In the genomic region with DNA sequence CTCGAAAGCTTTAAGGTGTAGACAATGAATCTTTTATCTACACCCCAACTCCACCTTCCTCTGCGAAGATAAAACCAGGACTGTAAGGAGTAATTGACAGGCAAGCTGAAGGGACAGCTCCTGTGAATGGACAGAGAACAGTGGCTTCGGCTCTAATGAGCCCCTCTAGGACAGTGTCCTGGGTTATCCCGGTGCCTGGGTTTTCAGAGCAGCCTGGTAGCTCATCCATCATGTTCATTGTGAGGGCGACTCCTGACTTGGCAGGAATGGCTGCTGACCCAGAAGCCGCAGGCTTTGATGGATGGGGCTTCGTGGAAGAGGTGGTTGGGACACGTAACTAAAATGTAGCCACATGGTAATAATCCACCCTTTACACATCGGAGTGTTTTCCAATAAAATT, we compare ENCODE assay signal across 29 mouse cellular contexts. TPM values are rescaled to one million over a fixed set of nuclear protein-coding genes. Genes with fewer than 3 reads are reported as not detected.
A peak's percentile ranks its signal among the peaks of the same experiment; 100 is the strongest.
DNase-seq lines count a peak whose midpoint lies in the region; ATAC-seq lines count a peak whose summit lies in the region.
"Had no signal": no experiment of that assay in that cellular context is flagged by ENCODE, and none has a peak within 500 bp of the region (broad histone marks: within the 10 kb centered on the region; RNA-seq: fewer than 3 reads in every experiment).

No protein-coding gene starts in this region.

- no peaks in the 10 kb centered on the region for H3K27me3 ChIP-seq in hindbrain, embryonic 11.5 days (ENCODE audit: control insufficient read depth, insufficient read depth, low read length)
- no peaks in the 10 kb centered on the region for H3K27me3 ChIP-seq in hindbrain, embryonic 16.5 days (replicated peaks; ENCODE audit: control insufficient read depth, insufficient read depth, low read length)
- H3K27me3 ChIP-seq in hindbrain, embryonic 12.5 days, result no peaks in the 10 kb centered on the region
- H3K27me3 ChIP-seq in neural tube, embryonic 11.5 days (ENCODE audit: control insufficient read depth, insufficient read depth, low read length), result no peaks in the 10 kb centered on the region
- no peaks in the 10 kb centered on the region for H3K27me3 ChIP-seq in midbrain, embryonic 13.5 days
- H3K27me3 ChIP-seq: CH12.LX; forebrain, embryonic 13.5 days; heart, embryonic 15.5 days; hindbrain, embryonic 15.5 days had no signal

- no peaks in the 10 kb centered on the region for H3K9me3 ChIP-seq in hindbrain, embryonic 11.5 days (ENCODE audit: control insufficient read depth, low read length)
- H3K9me3 ChIP-seq in hindbrain, embryonic 16.5 days (ENCODE audit: control insufficient read depth, low read length), result no peaks in the 10 kb centered on the region
- no peaks in the 10 kb centered on the region for H3K9me3 ChIP-seq in hindbrain, embryonic 12.5 days (replicated peaks)
- no peaks in the 10 kb centered on the region for H3K9me3 ChIP-seq in neural tube, embryonic 11.5 days (ENCODE audit: control insufficient read depth, low read length)
- no peaks in the 10 kb centered on the region for H3K9me3 ChIP-seq in midbrain, embryonic 13.5 days
- H3K9me3 ChIP-seq: forebrain, embryonic 10.5 days; forebrain, embryonic 13.5 days; G1E; heart, embryonic 12.5 days; heart, embryonic 15.5 days; hindbrain, embryonic 15.5 days had no signal

- 36% methylated on average over 9 of the region's 9 CpGs for WGBS in hindbrain, embryonic 11.5 days
- 40% methylated on average over 9 of the region's 9 CpGs for WGBS in hindbrain, embryonic 16.5 days
- WGBS in hindbrain, embryonic 12.5 days, result 40% methylated on average over 9 of the region's 9 CpGs
- WGBS in neural tube, embryonic 11.5 days, result 19% methylated on average over 9 of the region's 9 CpGs
- 83% methylated on average over 9 of the region's 9 CpGs for WGBS in midbrain, embryonic 13.5 days

- peak; percentile 70; the same call in 1 of the 2 replicates for ATAC-seq in hindbrain, embryonic 11.5 days (ENCODE audit: low FRiP score)
- ATAC-seq in hindbrain, embryonic 16.5 days, result no peak
- ATAC-seq in hindbrain, embryonic 12.5 days (ENCODE audit: low FRiP score), result peak; percentile 61; the same call in 1 of the 2 replicates
- peak; percentile 46; the same call in 1 of the 2 replicates for ATAC-seq in neural tube, embryonic 11.5 days (ENCODE audit: insufficient read depth, low FRiP score, low TSS enrichment)
- no peak for ATAC-seq in midbrain, embryonic 13.5 days
- ATAC-seq: forebrain, embryonic 13.5 days; forebrain, embryonic 16.5 days; inflammation-experienced regulatory T-cells, adult 6 months; intestine, embryonic 16.5 days had no signal

- peak overlapping the region; percentile 71 for H3K27ac ChIP-seq in hindbrain, embryonic 11.5 days (ENCODE audit: low read depth, low read length)
- H3K27ac ChIP-seq in hindbrain, embryonic 16.5 days (ENCODE audit: low read depth, low read length), result no peak overlapping the region
- peak overlapping the region; percentile 60; the same call in 1 of the 2 replicates for H3K27ac ChIP-seq in hindbrain, embryonic 12.5 days
- no peak overlapping the region for H3K27ac ChIP-seq in neural tube, embryonic 11.5 days (ENCODE audit: low read depth, low read length)
- no peak overlapping the region for H3K27ac ChIP-seq in midbrain, embryonic 13.5 days
- H3K27ac ChIP-seq: forebrain, embryonic 10.5 days; forebrain, embryonic 13.5 days; heart, embryonic 15.5 days; hindbrain, embryonic 15.5 days had no signal

- no peaks in the 10 kb centered on the region for H3K36me3 ChIP-seq in hindbrain, embryonic 11.5 days (ENCODE audit: control insufficient read depth, insufficient read depth, low read length)
- H3K36me3 ChIP-seq in hindbrain, embryonic 16.5 days (ENCODE audit: control insufficient read depth, insufficient read depth, low read length), result no peaks in the 10 kb centered on the region
- no peaks in the 10 kb centered on the region for H3K36me3 ChIP-seq in hindbrain, embryonic 12.5 days
- H3K36me3 ChIP-seq in neural tube, embryonic 11.5 days (ENCODE audit: control insufficient read depth, insufficient read depth, low read length), result no peaks in the 10 kb centered on the region
- H3K36me3 ChIP-seq in midbrain, embryonic 13.5 days, result no peaks in the 10 kb centered on the region
- H3K36me3 ChIP-seq: forebrain, embryonic 10.5 days; G1E; heart, embryonic 12.5 days; heart, embryonic 15.5 days; hindbrain, embryonic 15.5 days had no signal

- no peak overlapping the region for H3K9ac ChIP-seq in hindbrain, embryonic 11.5 days (ENCODE audit: low read depth, low read length)
- no peak overlapping the region for H3K9ac ChIP-seq in hindbrain, embryonic 16.5 days (ENCODE audit: low read depth, low read length)
- no peak overlapping the region for H3K9ac ChIP-seq in hindbrain, embryonic 12.5 days
- no peak overlapping the region for H3K9ac ChIP-seq in neural tube, embryonic 11.5 days (ENCODE audit: low read length)
- no peak overlapping the region for H3K9ac ChIP-seq in midbrain, embryonic 13.5 days (replicated peaks)
- H3K9ac ChIP-seq: forebrain, embryonic 13.5 days; heart, embryonic 12.5 days; heart, embryonic 15.5 days; hindbrain, embryonic 15.5 days had no signal

- H3K4me3 ChIP-seq in hindbrain, embryonic 11.5 days (ENCODE audit: low read depth, low read length), result no peak overlapping the region
- H3K4me3 ChIP-seq in hindbrain, embryonic 16.5 days (ENCODE audit: low read length), result no peak overlapping the region
- no peak overlapping the region for H3K4me3 ChIP-seq in hindbrain, embryonic 12.5 days
- no peak overlapping the region for H3K4me3 ChIP-seq in neural tube, embryonic 11.5 days (ENCODE audit: low read depth, low read length)
- no peak overlapping the region for H3K4me3 ChIP-seq in midbrain, embryonic 13.5 days (replicated peaks)
- H3K4me3 ChIP-seq: forebrain, embryonic 10.5 days; forebrain, embryonic 13.5 days; heart, embryonic 12.5 days; heart, embryonic 15.5 days; hindbrain, embryonic 15.5 days had no signal

- peak; percentile 49 for DNase-seq in hindbrain, embryonic 11.5 days (ENCODE audit: low spot score)
- DNase-seq in embryo, embryonic 10.5 days (ENCODE audit: low spot score), result peak; percentile 56
- DNase-seq in neural tube, embryonic 11.5 days (ENCODE audit: low spot score), result peak; percentile 27
- DNase-seq in thymus, postnatal 14 days, result no peak
- DNase-seq: adrenal gland, adult 2 months; adrenal gland, postnatal 14 days; B cell, adult 2 months; cerebellum, adult 11 months; cerebellum, adult 2 months; cerebellum, postnatal 10 days; cerebellum, postnatal 36 days; gastrocnemius, postnatal 10 days; heart, adult 11 months; heart, postnatal 10 days; heart, postnatal 36 days; kidney, adult 18-20 months had no signal

- peaks cover 2% of the 10 kb centered on the region; the same call in 1 of the 2 replicates for H3K4me1 ChIP-seq in hindbrain, embryonic 11.5 days (replicated peaks; ENCODE audit: control insufficient read depth, insufficient read depth, low read length)
- peaks cover 3% of the 10 kb centered on the region for H3K4me1 ChIP-seq in hindbrain, embryonic 16.5 days (ENCODE audit: control insufficient read depth, insufficient read depth, low read depth, low read length)
- H3K4me1 ChIP-seq in hindbrain, embryonic 12.5 days, result peaks cover 26% of the 10 kb centered on the region
- peaks cover 30% of the 10 kb centered on the region for H3K4me1 ChIP-seq in neural tube, embryonic 11.5 days (ENCODE audit: control insufficient read depth, insufficient read depth, low read length)
- peaks cover 5% of the 10 kb centered on the region; the same call in 1 of the 2 replicates for H3K4me1 ChIP-seq in midbrain, embryonic 13.5 days (replicated peaks)

- H3K4me2 ChIP-seq in hindbrain, embryonic 11.5 days (replicated peaks; ENCODE audit: low read depth, low read length), result no peak overlapping the region
- H3K4me2 ChIP-seq in hindbrain, embryonic 16.5 days (ENCODE audit: low read length), result no peak overlapping the region
- no peak overlapping the region for H3K4me2 ChIP-seq in hindbrain, embryonic 12.5 days (replicated peaks)
- no peak overlapping the region for H3K4me2 ChIP-seq in neural tube, embryonic 11.5 days (ENCODE audit: low read depth)
- no peak overlapping the region for H3K4me2 ChIP-seq in midbrain, embryonic 13.5 days (replicated peaks)
- H3K4me2 ChIP-seq: forebrain, embryonic 13.5 days; heart, embryonic 12.5 days; heart, embryonic 15.5 days; hindbrain, embryonic 15.5 days had no signal

RNA-seq across cellular contexts. Expression of gene Ttc30a1, which starts 21.1 kb away (rescaled TPM):
- 9.2 and 12.1 TPM in 2 replicates for polyA plus RNA-seq in hindbrain, embryonic 11.5 days (2014; fragmentation: Nextera tagmentation; extraction: Ambion mirVana)
- 8.9 and 9.2 TPM in 2 replicates for polyA plus RNA-seq in hindbrain, embryonic 16.5 days (2015; fragmentation: Nextera tagmentation; extraction: Ambion mirVana)
- 8.3 and 9.2 TPM in 2 replicates for polyA plus RNA-seq in hindbrain, embryonic 12.5 days (2016; fragmentation: Nextera tagmentation; extraction: Ambion mirVana)
- polyA plus RNA-seq in neural tube, embryonic 11.5 days (2014; fragmentation: Nextera tagmentation; extraction: Ambion mirVana), result 11.3 and 12.1 TPM in 2 replicates
- 8.5 TPM in 2 replicates for polyA plus RNA-seq in midbrain, embryonic 13.5 days (2015; fragmentation: Nextera tagmentation; extraction: Ambion mirVana)
- polyA plus RNA-seq: G1E had no signal

RNA-seq across cellular contexts. Expression of gene Ttc30a2, which starts 24.9 kb away (rescaled TPM):
- polyA plus RNA-seq in hindbrain, embryonic 11.5 days (2014; fragmentation: Nextera tagmentation; extraction: Ambion mirVana), result 0.86 and 1.2 TPM in 2 replicates
- polyA plus RNA-seq in hindbrain, embryonic 16.5 days (2015; fragmentation: Nextera tagmentation; extraction: Ambion mirVana), result 0.77 and 1.1 TPM in 2 replicates
- polyA plus RNA-seq in hindbrain, embryonic 12.5 days (2016; fragmentation: Nextera tagmentation; extraction: Ambion mirVana), result 0.76 and 1.2 TPM in 2 replicates
- polyA plus RNA-seq in neural tube, embryonic 11.5 days (2014; fragmentation: Nextera tagmentation; extraction: Ambion mirVana), result 1.0 and 1.4 TPM in 2 replicates
- 1.1 and 1.6 TPM in 2 replicates for polyA plus RNA-seq in midbrain, embryonic 13.5 days (2015; fragmentation: Nextera tagmentation; extraction: Ambion mirVana)
- polyA plus RNA-seq: G1E; inflammation-experienced regulatory T-cells, adult 6 months had no signal

Comparison
In these comparisons a context has a peak if more than half of its experiments do, and no peak if none do; other contexts are left out.
1. ATAC-seq: peak in hindbrain, embryonic 11.5 days (single experiment), hindbrain, embryonic 12.5 days (single experiment) and neural tube, embryonic 11.5 days (single experiment); none in hindbrain, embryonic 16.5 days (single experiment) and midbrain, embryonic 13.5 days (single experiment).
2. H3K27ac ChIP-seq: peak in hindbrain, embryonic 11.5 days (single experiment) and hindbrain, embryonic 12.5 days (single experiment); none in hindbrain, embryonic 16.5 days (single experiment), neural tube, embryonic 11.5 days (single experiment) and midbrain, embryonic 13.5 days (single experiment).